Mouse (Mus musculus) E14TG2a.4 (cell line): ENCODE measurements at regions not wholly inside any gene's neighbourhood (a gene's known extent, or its start where the extent isn't known, plus 50 kb on each side); places are given as distances from the start of the nearest gene placed in this dataset.

Experiments used
- CTCF ChIP-seq: conservative IDR thresholded peaks from 2 replicates; pipeline ENCODE4 v1.5.1; 2014; ENCODE audit warnings: low read length
- NANOG ChIP-seq: IDR thresholded peaks from 2 replicates; pipeline ENCODE4 v1.6.1; 2014; ENCODE audit warnings: borderline replicate concordance, low read length, mixed read lengths

- TF ChIP-seq CTCF (no peak), NANOG (no peak)
Observed at GRCm38 (mm10) chr10:67702783-67703455, 154.2 kb upstream of the Ado start.
